Mouse (Mus musculus) frontal cortex, adult 2 months (tissue): ENCODE results near the gene Camkk1. TPM values are rescaled to one million over a fixed set of nuclear protein-coding genes. Genes with fewer than 3 reads are reported as not detected.

Experiments
- DNase-seq, 2 experiments: peaks; one replicate each; pipeline ENCODE4 v3.0.0; 2022; ENCODE audit warnings: low spot score in 1 of 2; ENCODE audit errors: extremely low spot score in 1 of 2
- polyA plus RNA-seq: library from polyadenylated mRNA; depleted of rRNA; stranded (reverse); fragments of >200 nt; gene quantifications from 2 replicates; pipeline ENCODE4 v1.2.3, GENCODE M21; 2012

Camkk1 gene
- polyA plus RNA-seq, 1 experiment = 65.4 TPM

- no peak for DNase-seq
These were observed 4.8 kb upstream of the Camkk1 start for GRCm38 (mm10) chr11:73013981-73014380.

DNA sequence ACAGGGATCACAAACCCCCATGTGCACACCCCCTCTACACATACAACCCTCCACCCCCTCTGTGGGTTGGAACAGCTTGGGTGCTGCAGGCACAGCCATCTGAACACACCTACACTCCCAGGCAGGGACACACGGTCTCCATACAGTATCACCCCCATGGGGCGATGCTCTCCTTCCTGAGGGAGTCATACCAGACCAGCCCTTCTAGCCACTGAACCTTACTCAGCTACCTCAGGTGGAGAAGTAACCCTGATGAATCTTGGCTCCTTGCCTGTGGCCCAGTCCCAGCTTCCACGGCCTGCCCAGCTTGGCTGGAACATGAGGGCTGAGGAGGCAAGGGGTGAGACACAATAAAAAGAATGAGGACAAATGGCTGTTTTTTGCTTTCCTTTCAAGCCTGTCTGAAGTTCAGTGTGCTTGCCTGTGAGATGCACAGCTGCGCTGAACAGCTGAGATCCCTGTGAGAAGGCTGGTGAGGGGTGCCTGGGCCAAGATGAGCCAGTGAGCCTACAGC, 3.9 kb upstream of the Camkk1 start:
- peak in 1 of 2 experiments; percentile 66 for DNase-seq

- peak in 1 of 2 experiments; percentile 58 for DNase-seq
These were observed 3.3 kb upstream of the Camkk1 start for GRCm38 (mm10) chr11:73015391-73016102.

- DNase-seq = no peak
These were observed 2.7 kb upstream of the Camkk1 start for GRCm38 (mm10) chr11:73016103-73016420.

- DNase-seq = peak; percentile 67 to 84
These were observed 463 bp downstream of the Camkk1 start for GRCm38 (mm10) chr11:73019147-73019795.

DNA sequence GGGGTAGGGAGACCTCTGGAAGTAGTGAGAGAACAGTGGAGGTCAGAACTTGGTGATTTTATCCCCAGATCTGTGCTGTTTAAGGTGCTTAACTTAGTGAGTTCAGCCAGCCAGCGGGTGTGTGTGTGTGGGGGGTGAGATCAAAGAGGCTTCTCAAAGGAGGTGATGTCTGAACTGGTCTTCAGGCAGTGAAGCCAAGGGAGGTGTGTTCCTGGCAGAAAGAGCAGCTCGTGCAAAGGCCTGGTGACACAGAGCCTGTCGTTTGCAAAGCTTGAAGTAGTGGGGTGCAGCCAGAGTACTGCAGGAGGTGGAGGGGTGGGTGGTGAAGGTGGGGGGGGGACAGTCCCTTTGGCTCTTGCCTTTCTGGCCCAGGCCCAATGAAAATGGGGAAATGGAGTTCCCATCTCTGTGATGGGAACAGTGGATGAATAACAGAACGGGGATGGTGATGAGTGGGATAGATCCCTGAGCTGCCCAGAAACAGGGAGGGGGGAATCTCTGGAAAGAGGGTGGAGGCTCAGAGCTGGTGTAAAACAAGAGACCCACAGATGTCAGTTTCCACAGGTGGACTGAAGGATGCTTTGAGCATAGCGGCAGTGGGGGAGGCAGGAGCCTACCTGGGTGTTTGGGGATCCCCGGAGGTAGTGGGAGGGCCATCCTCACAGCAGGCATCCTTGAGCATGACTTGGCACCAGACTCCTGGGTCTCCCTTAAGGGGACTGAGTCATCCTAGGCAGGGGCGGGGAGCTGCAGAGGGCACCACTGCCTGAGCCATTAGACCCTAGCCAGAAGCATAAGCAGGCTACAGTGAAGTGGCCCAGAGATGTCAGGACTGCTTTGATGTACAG, 2.4 kb downstream of the Camkk1 start:
- DNase-seq = peak in 1 of 2 experiments; percentile 63

DNA sequence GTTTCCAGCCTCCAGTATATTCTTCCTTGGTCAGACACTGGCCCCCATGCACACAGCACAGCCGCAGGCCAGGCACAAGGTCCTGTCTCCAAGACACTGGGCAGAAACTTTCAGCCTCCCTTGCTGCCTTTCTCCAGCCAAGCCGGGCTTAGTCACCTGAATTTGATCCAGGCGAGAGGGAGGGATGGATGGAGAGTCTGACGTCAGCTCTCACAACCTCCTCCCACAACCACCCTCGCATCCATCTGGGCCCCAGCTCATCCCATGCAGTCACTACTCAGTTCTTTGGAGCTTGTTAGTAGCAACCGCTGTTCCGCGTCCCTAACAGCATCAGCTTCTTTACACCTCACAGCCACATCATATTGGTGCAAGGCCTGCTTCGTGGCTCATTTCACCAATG, 4.3 kb downstream of the Camkk1 start:
- peak; percentile 91 to 94 for DNase-seq

GRCm38 (mm10) chr11:73023827-73024226, 5.0 kb downstream of the Camkk1 start:
- DNase-seq = no peak

DNA sequence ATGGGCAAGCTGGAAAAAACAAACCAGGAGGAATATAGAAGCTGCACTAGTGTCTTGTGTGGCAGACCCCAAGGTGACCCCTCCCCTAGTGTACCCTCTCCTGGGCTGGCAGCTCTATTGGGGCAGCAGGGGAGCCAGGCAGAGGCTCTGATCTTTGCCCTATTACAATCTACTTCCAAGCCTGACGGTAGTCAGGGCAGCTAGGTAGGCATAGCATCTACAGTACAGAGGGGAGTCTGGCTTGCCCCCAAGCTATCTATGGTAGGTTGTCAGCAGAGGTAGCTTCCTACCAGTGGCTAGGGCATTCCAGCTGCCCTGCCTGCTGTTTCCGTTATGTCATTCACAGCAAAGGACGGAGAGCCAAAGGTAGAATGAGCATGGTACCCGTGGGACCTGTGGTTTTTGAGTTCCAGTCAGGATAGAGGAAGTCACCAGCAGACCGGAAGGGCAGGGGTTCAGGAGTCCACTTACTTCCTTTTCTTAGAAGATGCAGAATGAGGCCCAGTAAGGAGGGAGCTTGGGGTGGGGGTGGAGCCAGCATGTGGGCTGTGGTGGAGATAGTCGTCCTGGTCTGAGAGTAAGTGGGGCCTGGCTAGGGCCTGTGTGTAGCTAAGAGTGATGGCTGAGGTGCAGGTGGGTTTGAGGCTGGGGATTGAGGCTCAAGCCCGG, 5.6 kb downstream of the Camkk1 start:
- no peak for DNase-seq

DNA sequence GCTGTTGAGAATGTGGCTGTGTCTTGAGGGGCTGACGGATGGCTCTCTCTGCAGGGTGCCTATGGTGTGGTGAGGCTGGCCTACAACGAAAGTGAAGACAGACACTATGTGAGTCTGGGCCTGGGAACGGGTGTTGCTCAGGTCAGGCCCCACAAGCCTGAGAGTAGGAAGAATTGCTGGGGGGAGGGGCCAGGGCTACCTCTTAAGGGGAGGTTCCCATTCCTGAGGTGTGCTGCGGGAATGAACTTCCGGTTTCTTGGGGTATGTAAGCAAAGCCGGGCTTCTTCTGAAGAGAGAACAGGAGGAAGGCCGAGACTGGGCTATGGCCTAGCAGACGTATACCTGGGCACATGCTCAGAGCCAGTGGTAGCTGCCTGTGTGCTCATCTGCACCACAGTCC, 8.2 kb downstream of the Camkk1 start:
- no peak for DNase-seq

DNA sequence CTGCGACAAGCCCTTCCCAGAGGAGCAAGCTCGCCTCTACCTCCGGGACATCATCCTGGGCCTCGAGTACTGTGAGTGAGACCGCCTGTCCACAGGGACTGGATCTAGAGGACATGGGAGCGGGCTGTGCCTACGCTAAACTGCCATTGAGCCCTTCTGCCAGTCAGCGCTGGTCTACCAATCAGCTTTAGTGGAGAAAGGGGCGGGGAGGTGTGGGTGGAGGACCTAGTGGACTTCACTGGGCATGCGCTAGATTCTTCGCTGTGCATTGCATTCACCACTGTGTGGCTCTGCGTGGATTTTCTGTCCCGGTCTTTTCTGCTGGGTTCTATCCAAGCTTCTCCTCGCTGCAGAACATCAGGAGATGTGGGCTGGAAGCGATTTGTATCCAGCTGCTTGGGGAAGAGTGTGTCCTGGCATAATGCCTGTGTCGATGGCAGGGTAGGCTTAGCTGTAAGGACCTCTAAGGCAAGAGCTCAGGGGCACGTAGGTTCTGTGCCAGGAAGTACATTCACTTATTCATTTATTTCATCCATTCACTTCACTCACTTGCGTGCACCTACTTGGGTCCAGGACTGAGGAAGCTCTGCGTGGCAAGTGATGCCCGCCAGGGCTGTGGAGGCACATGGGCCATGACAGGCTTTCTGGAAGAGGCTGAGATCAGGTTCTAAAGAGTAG, 12.2 kb downstream of the Camkk1 start:
- peak; percentile 93 to 96 for DNase-seq

GRCm38 (mm10) chr11:73031536-73031935, 12.7 kb downstream of the Camkk1 start:
- DNase-seq = no peak

DNA sequence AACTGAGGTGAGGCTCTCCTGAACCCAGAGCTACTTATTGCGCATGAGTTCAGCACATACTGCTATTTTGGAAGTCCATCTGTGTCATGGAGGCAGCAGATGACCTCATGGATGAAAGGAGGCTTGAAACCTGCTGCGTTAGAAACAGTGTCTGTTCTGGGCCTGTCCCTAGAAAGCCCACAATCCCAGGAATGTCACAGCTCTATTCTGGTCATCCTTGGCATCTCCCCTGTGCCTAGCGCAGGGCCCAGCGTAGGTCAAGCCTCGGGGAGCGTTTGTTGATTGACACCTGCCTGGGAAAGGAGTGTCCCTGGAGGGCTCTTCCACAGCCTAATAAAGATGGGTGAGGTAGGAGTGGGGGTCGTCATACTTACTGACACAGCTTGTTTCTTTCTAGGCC, 17.3 kb downstream of the Camkk1 start:
- DNase-seq = no peak

DNA sequence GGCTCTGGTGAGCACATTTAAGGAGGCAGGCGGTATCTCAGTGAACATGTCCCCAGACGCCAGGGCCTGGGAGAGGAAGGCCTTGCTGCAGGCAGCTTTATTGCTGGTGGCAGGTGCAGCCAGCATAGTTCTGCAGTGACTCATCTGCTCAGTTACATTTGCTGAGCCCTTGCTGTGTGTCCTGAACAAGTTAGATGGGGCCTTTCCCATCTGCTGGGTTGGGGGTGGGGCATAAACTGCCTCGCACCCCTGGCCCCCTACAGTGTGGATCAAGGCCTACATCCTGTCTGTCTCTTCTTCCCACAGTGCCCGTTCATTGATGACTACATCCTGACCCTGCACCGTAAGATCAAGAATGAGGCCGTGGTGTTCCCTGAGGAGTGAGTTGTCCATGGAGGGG, 18.1 kb downstream of the Camkk1 start:
- DNase-seq = no peak

DNA sequence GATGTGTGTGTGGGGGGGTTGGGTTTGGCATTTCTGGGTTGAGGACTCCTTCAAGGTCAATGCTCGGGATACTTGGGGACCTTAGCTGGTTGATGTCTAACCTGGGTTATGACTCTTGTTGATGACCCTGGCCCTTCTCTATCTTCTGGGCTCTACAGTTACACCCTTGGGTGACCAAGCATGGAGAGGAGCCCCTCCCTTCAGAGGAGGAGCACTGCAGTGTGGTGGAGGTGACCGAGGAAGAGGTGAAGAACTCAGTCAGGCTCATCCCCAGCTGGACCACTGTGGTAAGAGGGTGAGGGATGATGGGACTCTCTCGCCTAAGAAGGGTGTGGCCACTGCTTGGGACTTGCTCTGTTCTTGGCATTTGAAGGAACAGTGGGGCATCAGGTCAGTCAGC, 18.9 kb downstream of the Camkk1 start:
- no peak for DNase-seq

GRCm38 (mm10) chr11:73039102-73039799, 20.4 kb downstream of the Camkk1 start:
- peak in 1 of 2 experiments; percentile 77 for DNase-seq

GRCm38 (mm10) chr11:73044229-73044755, 25.5 kb downstream of the Camkk1 start:
- no peak for DNase-seq

DNA sequence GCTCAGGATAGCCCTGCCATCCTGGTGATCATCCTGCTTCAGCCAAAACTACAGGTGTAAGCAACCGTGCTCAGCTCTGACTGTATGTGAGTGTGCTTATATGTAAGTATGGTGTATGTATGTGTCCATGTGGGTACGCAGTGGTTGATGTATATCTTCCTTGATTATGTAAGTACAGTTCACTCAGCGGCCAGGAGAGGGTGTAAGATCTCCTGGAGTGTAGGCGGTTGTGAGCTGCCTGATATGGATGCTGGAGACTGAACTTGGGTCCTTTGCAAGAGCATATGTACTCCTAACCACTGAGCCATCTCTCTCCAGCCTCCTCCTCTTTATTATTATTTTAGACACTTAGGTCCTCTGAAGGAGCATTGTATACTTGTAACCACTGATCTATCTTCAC, 26.0 kb downstream of the Camkk1 start:
- DNase-seq = no peak

GRCm38 (mm10) chr11:73047542-73047996, 28.8 kb downstream of the Camkk1 start, which contains the start of gene Ncbp3:
TSS of gene Ncbp3 (plus strand) at chr11:73047783.
- DNase-seq = peak; percentile 92 to 99
